Comparison of ENCODE assay signal across 22 mouse cellular contexts in genomic region chr6:17927746-17928145, GRCm38 (mm10).
DNase-seq lines count a peak whose midpoint lies in the region; ATAC-seq and TF ChIP-seq lines count a peak whose summit lies in the region.
"Had no signal": no experiment of that assay in that cellular context is flagged by ENCODE, and none has a peak within 500 bp of the region (broad histone marks: within the 10 kb centered on the region; RNA-seq: fewer than 3 reads in every experiment).

No protein-coding gene starts in this region.

- 52% methylated on average over 11 of the region's 11 CpGs for WGBS in lung, embryonic 14.5 days
- 32% methylated on average over 11 of the region's 11 CpGs for WGBS in cerebellum, adult 2 months

- TF ChIP-seq CTCF in lung, embryonic 14.5 days (IDR thresholded peaks at IDR 0.05; ENCODE audit: low read depth): no peak
- no peak for TF ChIP-seq CTCF in cerebellum, adult 2 months (IDR thresholded peaks at IDR 0.05; ENCODE audit: borderline replicate concordance, insufficient read depth, low read depth, low read length)

- ATAC-seq in cerebellum, adult (ENCODE audit: insufficient number of reproducible peaks, low FRiP score, low TSS enrichment): peak; percentile 84
- ATAC-seq in lung, embryonic 14.5 days (ENCODE audit: insufficient read depth): no peak
- ATAC-seq: inflammation-experienced regulatory T-cells, adult 6 months; liver, embryonic 12.5 days had no signal

- H3K27ac ChIP-seq in lung, embryonic 14.5 days (ENCODE audit: low read depth): peak overlapping the region; percentile 2; the same call in 1 of the 2 replicates
- H3K27ac ChIP-seq in cerebellum, adult 2 months (ENCODE audit: insufficient read depth, low read length): no peak overlapping the region
- H3K27ac ChIP-seq: embryonic facial prominence, embryonic 15.5 days; heart, embryonic 13.5 days; hindbrain, embryonic 13.5 days; limb, embryonic 12.5 days; liver, embryonic 12.5 days had no signal

- no peaks in the 10 kb centered on the region for H3K9me3 ChIP-seq in lung, embryonic 14.5 days (ENCODE audit: low read depth, low read length)
- H3K9me3 ChIP-seq: embryonic facial prominence, embryonic 15.5 days; heart, embryonic 13.5 days; hindbrain, embryonic 13.5 days; limb, embryonic 12.5 days; liver, embryonic 12.5 days had no signal

- H3K27me3 ChIP-seq in lung, embryonic 14.5 days (ENCODE audit: insufficient read depth, low read length): no peaks in the 10 kb centered on the region
- H3K27me3 ChIP-seq in cerebellum, adult 2 months (ENCODE audit: control insufficient read depth, insufficient read depth, low read length): no peaks in the 10 kb centered on the region
- H3K27me3 ChIP-seq: embryonic facial prominence, embryonic 15.5 days; heart, embryonic 13.5 days; hindbrain, embryonic 13.5 days; limb, embryonic 12.5 days; liver, embryonic 12.5 days had no signal

- 0 out of 2 replicates have a peak, but pooled peaks cover 2% of the 10 kb centered on the region for H3K36me3 ChIP-seq in lung, embryonic 14.5 days (ENCODE audit: insufficient read depth)
- H3K36me3 ChIP-seq: embryonic facial prominence, embryonic 15.5 days; limb, embryonic 12.5 days had no signal

- TF ChIP-seq POLR2A in cerebellum, adult 2 months (IDR thresholded peaks at IDR 0.05; ENCODE audit: borderline replicate concordance, insufficient read depth, low read length): no peak

- 0 out of 2 replicates have a peak, but pooled peaks cover 6% of the 10 kb centered on the region for H3K4me1 ChIP-seq in lung, embryonic 14.5 days (ENCODE audit: insufficient read depth)
- peaks cover 11% of the 10 kb centered on the region; the same call in 1 of the 2 replicates for H3K4me1 ChIP-seq in cerebellum, adult 2 months (ENCODE audit: control insufficient read depth, insufficient read depth, low read length)
- H3K4me1 ChIP-seq: liver, embryonic 12.5 days had no signal

- no peak overlapping the region for H3K4me2 ChIP-seq in lung, embryonic 14.5 days
- H3K4me2 ChIP-seq: embryonic facial prominence, embryonic 15.5 days; heart, embryonic 13.5 days; hindbrain, embryonic 13.5 days; limb, embryonic 12.5 days; liver, embryonic 12.5 days had no signal

- DNase-seq in cerebellum, adult 11 months: no peak
- DNase-seq in lung, embryonic 14.5 days: no peak
- no peak for DNase-seq in lung, postnatal 14 days
- peak; percentile 38 to 50 for DNase-seq in cerebellum, adult 2 months
- peak; percentile 22 to 41 for DNase-seq in cerebellum, postnatal 36 days
- no peak for DNase-seq in liver
- no peak for DNase-seq in Muller cell, postnatal 12 days (ENCODE audit: inconsistent ontology term)
- DNase-seq: adrenal gland, postnatal 10 days; embryo, embryonic 11 days; gastrocnemius, postnatal 25 days; heart, adult 18-20 months; kidney, adult 9 months; kidney, postnatal 14 days; lung, adult 2 months; lung, postnatal 4 days had no signal

- H3K9ac ChIP-seq in lung, embryonic 14.5 days: no peak overlapping the region
- H3K9ac ChIP-seq: embryonic facial prominence, embryonic 15.5 days; heart, embryonic 13.5 days; hindbrain, embryonic 13.5 days; limb, embryonic 12.5 days; liver, embryonic 12.5 days had no signal

- no peak overlapping the region for H3K4me3 ChIP-seq in lung, embryonic 14.5 days (ENCODE audit: low read depth, low read length)
- no peak overlapping the region for H3K4me3 ChIP-seq in cerebellum, adult 2 months (replicated peaks; ENCODE audit: insufficient read depth, low read depth, low read length)
- H3K4me3 ChIP-seq: embryonic facial prominence, embryonic 15.5 days; heart, embryonic 13.5 days; hindbrain, embryonic 13.5 days; limb, embryonic 12.5 days; liver, embryonic 12.5 days had no signal

Comparison
In these comparisons a context has a peak if more than half of its experiments do, and no peak if none do; other contexts are left out.
1. DNase-seq: peak in cerebellum, adult 2 months (2 of 2) and cerebellum, postnatal 36 days (2 of 2); none in cerebellum, adult 11 months (single experiment), lung, embryonic 14.5 days (single experiment), lung, postnatal 14 days (single experiment), liver (single experiment) and Muller cell, postnatal 12 days (single experiment).